Mouse (Mus musculus) brown adipose tissue, adult 24 weeks (tissue): ENCODE measurements around the gene Trip12. TPM values are rescaled to one million over a fixed set of nuclear protein-coding genes. Genes with fewer than 3 reads are reported as not detected.
A peak's percentile ranks its signal among the peaks of the same experiment; 100 is the strongest.

Source experiments
- H3K27ac ChIP-seq: fragments of 200-500 bp; replicated peaks from 2 replicates; pipeline ENCODE4 v1.5.1; 2012; ENCODE audit warnings: low read depth, mild to moderate bottlenecking, low read length
- H3K4me1 ChIP-seq: fragments of 200-500 bp; 2 replicates; pipeline ENCODE4 v1.6.1; 2012; ENCODE audit warnings: low read length, mixed read lengths; ENCODE audit not compliant: control insufficient read depth, insufficient read depth, insufficient read length
- H3K4me3 ChIP-seq: fragments of 200-500 bp; 2 replicates; pipeline ENCODE4 v1.5.1; 2012; ENCODE audit warnings: low read depth, mild to moderate bottlenecking, low read length, moderate library complexity; ENCODE audit not compliant: insufficient read depth
- polyA plus RNA-seq: library from polyadenylated mRNA; stranded (reverse); fragments of >200 nt; gene quantifications from 2 replicates; pipeline ENCODE4 v1.2.4, GENCODE M21; 2012; ENCODE audit not compliant: missing spikeins, insufficient read depth, insufficient read length

Gene Trip12
- polyA plus RNA-seq, 1 experiment, result 70.1 TPM

- no peak overlapping the region for H3K27ac ChIP-seq
Observed at GRCm38 (mm10) chr1:84848335-84848734, 8.0 kb upstream of the Trip12 start.

GRCm38 (mm10) chr1:84847698-84848097 is 7.4 kb upstream of the Trip12 start:
- no peaks in the 10 kb centered on the region for H3K4me1 ChIP-seq
- H3K27ac ChIP-seq, result no peak overlapping the region
- no peak overlapping the region for H3K4me3 ChIP-seq

More at GRCm38 (mm10) chr1:84848335-84848734, 8.0 kb upstream of the Trip12 start:
- no peaks in the 10 kb centered on the region for H3K4me1 ChIP-seq
- H3K4me3 ChIP-seq, result no peak overlapping the region

GRCm38 (mm10) chr1:84843366-84843765 is 3.0 kb upstream of the Trip12 start:
- no peaks in the 10 kb centered on the region for H3K4me1 ChIP-seq
- no peak overlapping the region for H3K27ac ChIP-seq
- H3K4me3 ChIP-seq, result no peak overlapping the region

GRCm38 (mm10) chr1:84841061-84841460 is 745 bp upstream of the Trip12 start:
- Histone ChIP-seq H3K4me1 (no peaks in the 10 kb centered on the region), H3K27ac (no peak overlapping the region), H3K4me3 (no peak overlapping the region)

GRCm38 (mm10) chr1:84839309-84840017 is 853 bp downstream of the Trip12 start, which contains the start of gene Fbxo36:
Gene Fbxo36 (plus strand): TSS chr1:84839841.
- Histone ChIP-seq H3K4me3 (peak within 1 kb of the TSS; percentile 80), H3K4me1 (no peaks in the 10 kb centered on the region), H3K27ac (peak within 1 kb of the TSS; percentile 93)

GRCm38 (mm10) chr1:84838621-84839151 is 1.6 kb downstream of the Trip12 start:
- Histone ChIP-seq H3K4me1 (no peaks in the 10 kb centered on the region), H3K27ac (peak overlapping the region; percentile 93), H3K4me3 (peak overlapping the region; percentile 80)

GRCm38 (mm10) chr1:84838156-84838555 is 2.2 kb downstream of the Trip12 start:
- no peaks in the 10 kb centered on the region for H3K4me1 ChIP-seq

GRCm38 (mm10) chr1:84837523-84838145 is 2.7 kb downstream of the Trip12 start:
- H3K27ac ChIP-seq, result peak overlapping the region; percentile 93
- H3K4me1 ChIP-seq, result no peaks in the 10 kb centered on the region
- peak overlapping the region; percentile 80 for H3K4me3 ChIP-seq

More at GRCm38 (mm10) chr1:84838156-84838555, 2.2 kb downstream of the Trip12 start:
- Histone ChIP-seq H3K27ac (peak overlapping the region; percentile 93), H3K4me3 (peak overlapping the region; percentile 80)

GRCm38 (mm10) chr1:84825091-84825490 is 15.2 kb downstream of the Trip12 start:
- no peaks in the 10 kb centered on the region for H3K4me1 ChIP-seq
- no peak overlapping the region for H3K4me3 ChIP-seq
- no peak overlapping the region for H3K27ac ChIP-seq

GRCm38 (mm10) chr1:84817596-84817995 is 22.7 kb downstream of the Trip12 start:
- Histone ChIP-seq H3K4me3 (no peak overlapping the region), H3K27ac (no peak overlapping the region), H3K4me1 (no peaks in the 10 kb centered on the region)

- H3K27ac ChIP-seq, result no peak overlapping the region
- no peak overlapping the region for H3K4me3 ChIP-seq
- H3K4me1 ChIP-seq, result no peaks in the 10 kb centered on the region; the same call in 1 of the 2 replicates
Observed at GRCm38 (mm10) chr1:84803788-84804187, 36.5 kb downstream of the Trip12 start.

- Histone ChIP-seq H3K27ac (no peak overlapping the region), H3K4me1 (no peaks in the 10 kb centered on the region), H3K4me3 (no peak overlapping the region)
Observed at GRCm38 (mm10) chr1:84799166-84799565, 41.1 kb downstream of the Trip12 start.

GRCm38 (mm10) chr1:84795335-84795734 is 45.0 kb downstream of the Trip12 start:
- H3K27ac ChIP-seq, result no peak overlapping the region
- no peaks in the 10 kb centered on the region for H3K4me1 ChIP-seq
- H3K4me3 ChIP-seq, result no peak overlapping the region

GRCm38 (mm10) chr1:84791393-84791792 is 48.9 kb downstream of the Trip12 start:
- Histone ChIP-seq H3K4me3 (no peak overlapping the region), H3K4me1 (no peaks in the 10 kb centered on the region), H3K27ac (no peak overlapping the region)

GRCm38 (mm10) chr1:84780630-84781029 is 59.7 kb downstream of the Trip12 start:
- no peak overlapping the region for H3K27ac ChIP-seq
- no peak overlapping the region for H3K4me3 ChIP-seq
- H3K4me1 ChIP-seq, result no peaks in the 10 kb centered on the region
